8 mouse cellular contexts compared by ENCODE assay signal in genomic region chr2:113494401-113495080, GRCm38 (mm10).
DNase-seq lines count a peak whose midpoint lies in the region; ATAC-seq and TF ChIP-seq lines count a peak whose summit lies in the region.

No protein-coding gene starts in this region.

- no peaks in the 10 kb centered on the region for H3K4me1 ChIP-seq in heart, embryonic 10.5 days
- H3K4me1 ChIP-seq in midbrain, embryonic 15.5 days, result no peaks in the 10 kb centered on the region
- no peaks in the 10 kb centered on the region for H3K4me1 ChIP-seq in midbrain, embryonic 10.5 days
- no peaks in the 10 kb centered on the region for H3K4me1 ChIP-seq in lung, adult 2 months (ENCODE audit: control insufficient read depth, insufficient read depth, low read length)

- peak; percentile 23; the same call in 1 of the 2 replicates for TF ChIP-seq CTCF in lung, adult 2 months (IDR thresholded peaks at IDR 0.05; ENCODE audit: insufficient read depth, low read length)

- DNase-seq in heart, adult 8-10 months (ENCODE audit: low spot score), result peak; percentile 52
- DNase-seq in heart, embryonic 10.5 days (ENCODE audit: low spot score), result no peak
- no peak for DNase-seq in midbrain, embryonic 10.5 days (ENCODE audit: low spot score)
- DNase-seq in adipocyte (ENCODE audit: low spot score), result peak; percentile 80
- no peak for DNase-seq in lung, adult 2 months
- no peak for DNase-seq in spleen, postnatal 14 days (ENCODE audit: low spot score in 2 of 2)

- TF ChIP-seq POLR2A in lung, adult 2 months (IDR thresholded peaks at IDR 0.05; ENCODE audit: borderline replicate concordance, extremely low read depth, low read depth, low read length), result no peak

- 63% methylated on average over 6 of the region's 6 CpGs for WGBS in heart, embryonic 10.5 days
- 67% methylated on average over 6 of the region's 6 CpGs for WGBS in midbrain, embryonic 15.5 days
- WGBS in midbrain, embryonic 10.5 days, result 67% methylated on average over 6 of the region's 6 CpGs
- 56% methylated on average over 6 of the region's 6 CpGs for WGBS in lung, adult 2 months

- H3K4me2 ChIP-seq in midbrain, embryonic 15.5 days, result no peak overlapping the region

- no peaks in the 10 kb centered on the region for H3K27me3 ChIP-seq in heart, embryonic 10.5 days (ENCODE audit: insufficient read depth, poor library complexity, severe bottlenecking)
- no peaks in the 10 kb centered on the region for H3K27me3 ChIP-seq in midbrain, embryonic 15.5 days (replicated peaks)
- no peaks in the 10 kb centered on the region for H3K27me3 ChIP-seq in midbrain, embryonic 10.5 days (ENCODE audit: low read depth, poor library complexity, severe bottlenecking)

- H3K4me3 ChIP-seq in heart, embryonic 10.5 days, result no peak overlapping the region
- no peak overlapping the region for H3K4me3 ChIP-seq in midbrain, embryonic 15.5 days
- no peak overlapping the region for H3K4me3 ChIP-seq in midbrain, embryonic 10.5 days
- H3K4me3 ChIP-seq in lung, adult 2 months (replicated peaks; ENCODE audit: extremely low read depth, low read depth, low read length), result no peak overlapping the region

- 0 out of 2 replicates have a peak, but pooled peaks have one; percentile 24 for ATAC-seq in midbrain, embryonic 15.5 days (replicated peaks)
- no peak for ATAC-seq in erythroblast, adult 5-6 weeks (replicated peaks; ENCODE audit: low FRiP score, poor library complexity, severe bottlenecking)

- no peaks in the 10 kb centered on the region for H3K9me3 ChIP-seq in heart, embryonic 10.5 days
- H3K9me3 ChIP-seq in midbrain, embryonic 15.5 days, result no peaks in the 10 kb centered on the region
- no peaks in the 10 kb centered on the region for H3K9me3 ChIP-seq in midbrain, embryonic 10.5 days (replicated peaks)

- no peak overlapping the region for H3K27ac ChIP-seq in heart, embryonic 10.5 days
- H3K27ac ChIP-seq in midbrain, embryonic 15.5 days, result no peak overlapping the region
- no peak overlapping the region for H3K27ac ChIP-seq in midbrain, embryonic 10.5 days (replicated peaks)

- no peaks in the 10 kb centered on the region for H3K36me3 ChIP-seq in heart, embryonic 10.5 days
- no peaks in the 10 kb centered on the region for H3K36me3 ChIP-seq in midbrain, embryonic 15.5 days (replicated peaks)
- H3K36me3 ChIP-seq in midbrain, embryonic 10.5 days, result no peaks in the 10 kb centered on the region

- H3K9ac ChIP-seq in midbrain, embryonic 15.5 days, result no peak overlapping the region

Comparison
In these comparisons a context has a peak if more than half of its experiments do, and no peak if none do; other contexts are left out.
1. DNase-seq: peak in heart, adult 8-10 months (single experiment) and adipocyte (single experiment); none in heart, embryonic 10.5 days (single experiment), midbrain, embryonic 10.5 days (single experiment), lung, adult 2 months (single experiment) and spleen, postnatal 14 days (0 of 2).